Mouse (Mus musculus) granulocyte monocyte progenitor cell, adult 5-6 weeks (primary cell): Measurements from ENCODE around the gene Slc22a12. TPM values are rescaled to one million over a fixed set of nuclear protein-coding genes. Genes with fewer than 3 reads are reported as not detected.

Experiments used
- ATAC-seq: replicated peaks from 2 replicates; pipeline ENCODE4 v1.8.0; 2016; ENCODE audit warnings: mild to moderate bottlenecking, moderate TSS enrichment, inconsistent platforms; ENCODE audit not compliant: poor library complexity, severe bottlenecking
- total RNA-seq, 2 experiments: library from RNA; stranded (forward) in 1 of 2; stranded (reverse) in 1 of 2; fragments of 200-712, 200-1000 nt in 1 of 2; fragments of >200 nt in 1 of 2; fragmentation: Nextera tagmentation in 1 of 2; gene quantifications; 2 replicates each; pipeline ENCODE4 v1.2.3; 2014 to 2017

The Slc22a12 gene
- total RNA-seq, 2 experiments from 2014 or later: not detected

- no peak for ATAC-seq
Measured at GRCm38 (mm10) chr19:6543035-6543383, 177 bp upstream of the Slc22a12 start.

GRCm38 (mm10) chr19:6541521-6541920 is 1.3 kb downstream of the Slc22a12 start:
- no peak for ATAC-seq

- no peak for ATAC-seq
Measured at GRCm38 (mm10) chr19:6540191-6540590, 2.6 kb downstream of the Slc22a12 start.

GRCm38 (mm10) chr19:6539592-6539991 is 3.2 kb downstream of the Slc22a12 start:
- no peak for ATAC-seq

- ATAC-seq: no peak
Measured at GRCm38 (mm10) chr19:6538546-6538945, 4.3 kb downstream of the Slc22a12 start.

- ATAC-seq: no peak
Measured at GRCm38 (mm10) chr19:6537526-6537925, 5.3 kb downstream of the Slc22a12 start.

- ATAC-seq: no peak
Measured at GRCm38 (mm10) chr19:6536696-6537095, 6.1 kb downstream of the Slc22a12 start.

GRCm38 (mm10) chr19:6536201-6536600 is 6.6 kb downstream of the Slc22a12 start:
- no peak for ATAC-seq

GRCm38 (mm10) chr19:6534118-6534415 is 8.8 kb downstream of the Slc22a12 start:
- ATAC-seq: no peak

GRCm38 (mm10) chr19:6533290-6534117 is 9.3 kb downstream of the Slc22a12 start:
- no peak for ATAC-seq

- no peak for ATAC-seq
Measured at GRCm38 (mm10) chr19:6532656-6533055, 10.2 kb downstream of the Slc22a12 start.

GRCm38 (mm10) chr19:6531832-6532471 is 10.9 kb downstream of the Slc22a12 start:
- no peak; the same call in 1 of the 2 replicates for ATAC-seq

GRCm38 (mm10) chr19:6531011-6531631 is 11.7 kb downstream of the Slc22a12 start:
- ATAC-seq: no peak

- ATAC-seq: no peak
Measured at GRCm38 (mm10) chr19:6530359-6530758, 12.5 kb downstream of the Slc22a12 start.

GRCm38 (mm10) chr19:6529265-6529985 is 13.4 kb downstream of the Slc22a12 start:
- ATAC-seq: no peak

- ATAC-seq: no peak
Measured at GRCm38 (mm10) chr19:6527839-6528531, 14.8 kb downstream of the Slc22a12 start.

GRCm38 (mm10) chr19:6527439-6527838 is 15.4 kb downstream of the Slc22a12 start:
- no peak for ATAC-seq

- ATAC-seq: no peak
Measured at GRCm38 (mm10) chr19:6526010-6526409, 16.8 kb downstream of the Slc22a12 start.

GRCm38 (mm10) chr19:6525023-6525422 is 17.8 kb downstream of the Slc22a12 start:
- ATAC-seq: no peak

- no peak for ATAC-seq
Measured at GRCm38 (mm10) chr19:6522289-6522688, 20.5 kb downstream of the Slc22a12 start.
